Mouse (Mus musculus) midbrain, embryonic 14.5 days (tissue): Measurements from ENCODE around the gene Aox4. TPM values are rescaled to one million over a fixed set of nuclear protein-coding genes. Genes with fewer than 3 reads are reported as not detected.

ENCODE experiments used
- ATAC-seq: fragments of 200-750 bp; cut with Nextera tagmentation; 2 replicates; pipeline ENCODE4 v1.8.0; 2017; ENCODE audit warnings: moderate number of reproducible peaks, moderate library complexity; ENCODE audit not compliant: low FRiP score, low TSS enrichment
- DNase-seq: peaks from one replicate; pipeline ENCODE4 v3.0.0-alpha.2; 2015
- H3K27ac ChIP-seq: fragments of 300-500 bp; sonication (generic); replicated peaks from 2 replicates; pipeline ENCODE4 v1.5.1; 2014; ENCODE audit warnings: mild to moderate bottlenecking, low read depth, low read length, moderate library complexity
- H3K27me3 ChIP-seq: fragments of 300-500 bp; sonication (generic); 2 replicates; pipeline ENCODE4 v1.6.1; 2014; ENCODE audit warnings: low read length, control low read depth, mixed read lengths; ENCODE audit not compliant: control insufficient read depth, insufficient read depth
- H3K36me3 ChIP-seq: fragments of 300-500 bp; sonication (generic); 2 replicates; pipeline ENCODE4 v1.6.1; 2014; ENCODE audit warnings: low read length, control low read depth; ENCODE audit not compliant: control insufficient read depth, insufficient read depth
- H3K4me1 ChIP-seq: fragments of 300-500 bp; sonication (generic); 2 replicates; pipeline ENCODE4 v1.6.1; 2014; ENCODE audit warnings: mild to moderate bottlenecking, antibody characterized with exemption, low read length, control low read depth; ENCODE audit not compliant: control insufficient read depth, insufficient read depth
- H3K4me2 ChIP-seq: fragments of 300-500 bp; sonication (generic); 2 replicates; pipeline ENCODE4 v1.6.1; 2014; ENCODE audit warnings: mild to moderate bottlenecking, low read length, moderate library complexity
- H3K4me3 ChIP-seq: fragments of 300-500 bp; sonication (generic); replicated peaks from 2 replicates; pipeline ENCODE4 v1.5.1; 2014; ENCODE audit warnings: low read depth, low read length
- H3K9ac ChIP-seq: fragments of 300-500 bp; sonication (generic); replicated peaks from 2 replicates; pipeline ENCODE4 v1.6.1; 2014; ENCODE audit warnings: mild to moderate bottlenecking, low read length, moderate library complexity
- H3K9me3 ChIP-seq: fragments of 300-500 bp; sonication (generic); 2 replicates; pipeline ENCODE4 v1.6.1; 2016; ENCODE audit warnings: low read length, control low read depth, mixed read lengths; ENCODE audit not compliant: control insufficient read depth
- WGBS: fragments of 180-500 bp; shearing (Covaris S2); extraction: QIAGEN DNeasy Blood & Tissue Kit; methylation state at CpG from one replicate; pipeline ENCODE4 v1.1.7; 2014; 5-methylcytosine and 5-hydroxymethylcytosine counted together
- polyA plus RNA-seq: library from polyadenylated mRNA; unstranded; fragments of >200 nt; fragmentation: Nextera tagmentation; extraction: Ambion mirVana; gene quantifications from 2 replicates; pipeline ENCODE4 v1.2.1, GENCODE M21; 2014

The Aox4 gene
- polyA plus RNA-seq, 1 experiment from 2014 or later = 0.08 TPM

DNA sequence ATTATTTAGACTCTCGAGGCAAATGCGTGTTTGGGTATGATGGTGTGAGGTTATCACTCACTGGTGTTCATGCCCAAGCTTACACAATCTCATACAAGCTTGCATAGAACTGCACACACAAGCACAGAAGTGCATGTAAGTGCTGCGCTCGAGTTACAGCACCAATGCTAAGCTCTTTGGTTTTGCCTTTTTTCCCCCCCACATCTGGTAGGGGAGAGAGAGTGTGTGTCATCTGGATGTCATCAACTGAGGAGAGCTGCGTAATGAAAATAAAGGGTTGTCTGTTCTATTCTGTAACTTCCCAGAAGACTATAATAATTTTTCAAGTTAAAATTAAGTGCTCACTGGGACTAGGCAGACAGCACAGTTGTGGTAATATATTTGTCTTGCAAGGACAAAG is 3.6 kb downstream of the Aox4 start:
- Histone ChIP-seq H3K36me3 (no peaks in the 10 kb centered on the region), H3K27me3 (no peaks in the 10 kb centered on the region), H3K9me3 (no peaks in the 10 kb centered on the region), H3K4me3 (no peak overlapping the region), H3K4me1 (no peaks in the 10 kb centered on the region), H3K9ac (no peak overlapping the region), H3K27ac (no peak overlapping the region), H3K4me2 (no peak overlapping the region)
- 93% methylated on average over 5 of the region's 5 CpGs for WGBS
- ATAC-seq (no peak), DNase-seq (no peak)

DNA sequence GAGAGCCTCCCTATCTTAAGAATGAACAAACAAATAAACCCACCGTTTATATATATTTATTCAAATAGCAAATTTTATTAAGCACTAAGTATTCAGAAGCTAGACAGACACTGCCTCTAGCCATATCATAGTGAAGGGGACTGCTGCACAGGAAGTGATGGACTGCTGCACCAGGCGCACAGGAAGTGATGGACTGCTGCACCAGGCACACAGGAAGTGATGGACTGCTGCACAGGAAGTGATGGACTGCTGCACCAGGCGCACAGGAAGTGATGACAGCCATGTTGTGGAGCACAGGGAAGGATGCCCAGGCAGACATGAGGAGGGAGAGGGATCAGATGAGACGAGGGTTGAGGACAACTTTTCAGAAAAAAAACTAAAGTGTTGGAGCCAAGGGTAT is 5.2 kb downstream of the Aox4 start:
- H3K4me3 ChIP-seq = no peak overlapping the region
- H3K4me2 ChIP-seq = no peak overlapping the region
- H3K27ac ChIP-seq = no peak overlapping the region
- no peaks in the 10 kb centered on the region for H3K27me3 ChIP-seq
- DNase-seq = no peak
- no peaks in the 10 kb centered on the region for H3K36me3 ChIP-seq
- no peak overlapping the region for H3K9ac ChIP-seq
- WGBS = 95% methylated on average over 4 of the region's 4 CpGs
- no peaks in the 10 kb centered on the region for H3K4me1 ChIP-seq
- no peaks in the 10 kb centered on the region for H3K9me3 ChIP-seq
- no peak for ATAC-seq

DNA sequence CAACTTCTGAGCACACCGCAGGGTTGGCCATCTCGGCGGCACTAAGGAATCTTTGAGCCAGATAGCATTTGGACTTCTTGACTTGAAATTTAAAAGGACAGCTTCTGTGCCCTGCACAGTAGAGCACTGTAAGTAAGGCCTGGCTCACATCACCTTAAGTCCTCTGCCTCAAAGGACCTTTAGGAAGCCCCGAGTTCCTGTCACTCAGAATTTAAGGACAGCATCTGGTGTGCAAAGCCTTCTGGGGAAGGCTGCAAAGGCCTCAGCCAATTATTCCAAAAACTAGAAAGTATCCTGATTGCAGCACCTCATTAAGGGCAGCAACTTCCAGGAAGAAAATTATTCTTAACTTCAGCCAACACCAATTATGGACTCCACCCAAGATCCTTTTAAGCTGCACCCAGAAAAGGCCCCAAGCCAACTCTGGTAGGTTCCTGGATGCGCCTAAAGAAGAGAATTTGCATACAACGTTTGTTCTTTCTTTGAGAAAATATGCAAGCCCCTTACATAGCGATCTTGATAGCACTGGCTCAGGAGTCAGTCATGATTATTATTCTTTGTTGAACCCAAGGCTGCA is 5.8 kb downstream of the Aox4 start:
- DNase-seq = no peak
- H3K27me3 ChIP-seq = no peaks in the 10 kb centered on the region
- no peaks in the 10 kb centered on the region for H3K36me3 ChIP-seq
- 90% methylated on average over 7 of the region's 7 CpGs for WGBS
- H3K4me2 ChIP-seq = no peak overlapping the region
- H3K9ac ChIP-seq = no peak overlapping the region
- no peak overlapping the region for H3K27ac ChIP-seq
- H3K4me1 ChIP-seq = no peaks in the 10 kb centered on the region
- no peak overlapping the region for H3K4me3 ChIP-seq
- no peak for ATAC-seq
- H3K9me3 ChIP-seq = no peaks in the 10 kb centered on the region

DNA sequence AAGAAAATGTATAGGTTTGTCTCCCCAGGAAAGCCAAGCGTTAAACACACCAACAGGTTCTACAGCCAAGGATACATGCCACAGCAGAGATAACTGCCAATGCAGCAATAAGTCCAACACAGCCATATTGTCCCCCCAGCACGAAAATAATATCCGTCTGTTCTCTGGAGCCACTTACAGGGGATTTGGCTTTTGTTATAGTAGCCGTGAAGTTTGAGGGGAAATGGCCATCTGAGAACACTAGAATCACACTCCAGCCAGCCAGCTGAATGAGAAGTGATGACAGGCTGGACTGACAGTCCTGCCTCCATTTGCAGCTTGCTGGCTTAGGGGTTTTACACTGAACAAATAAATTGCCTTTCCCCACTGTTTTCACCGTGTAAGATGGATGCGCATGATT is 10.9 kb downstream of the Aox4 start:
- Histone ChIP-seq H3K27ac (no peak overlapping the region), H3K9me3 (no peaks in the 10 kb centered on the region), H3K27me3 (no peaks in the 10 kb centered on the region), H3K4me2 (no peak overlapping the region), H3K4me3 (no peak overlapping the region), H3K36me3 (no peaks in the 10 kb centered on the region), H3K9ac (no peak overlapping the region), H3K4me1 (no peaks in the 10 kb centered on the region)
- ATAC-seq (no peak), DNase-seq (no peak)
- 69% methylated on average over 6 of the region's 6 CpGs for WGBS

DNA sequence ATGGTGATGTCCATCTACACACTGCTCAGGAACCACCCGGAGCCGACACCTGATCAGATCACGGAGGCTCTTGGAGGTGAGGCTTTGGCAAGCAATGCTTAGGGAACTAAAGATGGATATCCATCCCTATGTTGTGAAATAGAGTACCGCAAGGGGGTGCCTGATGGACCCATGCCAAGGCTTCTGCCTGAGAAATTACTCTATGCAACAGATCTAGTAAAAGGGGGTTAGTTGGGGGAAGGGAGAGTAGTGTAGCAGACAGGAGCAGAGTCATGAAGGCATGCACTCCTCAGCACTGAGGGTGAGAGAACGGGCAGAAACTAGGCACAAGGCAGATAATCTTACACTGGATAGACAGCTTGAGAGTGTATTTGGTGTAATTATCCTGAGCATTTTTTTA is 11.7 kb downstream of the Aox4 start:
- H3K36me3 ChIP-seq = no peaks in the 10 kb centered on the region
- ATAC-seq (no peak), DNase-seq (no peak)
- no peaks in the 10 kb centered on the region for H3K27me3 ChIP-seq
- H3K9ac ChIP-seq = no peak overlapping the region
- no peak overlapping the region for H3K4me2 ChIP-seq
- no peak overlapping the region for H3K27ac ChIP-seq
- no peak overlapping the region for H3K4me3 ChIP-seq
- H3K9me3 ChIP-seq = no peaks in the 10 kb centered on the region
- H3K4me1 ChIP-seq = no peaks in the 10 kb centered on the region
- WGBS = 90% methylated on average over 5 of the region's 5 CpGs

DNA sequence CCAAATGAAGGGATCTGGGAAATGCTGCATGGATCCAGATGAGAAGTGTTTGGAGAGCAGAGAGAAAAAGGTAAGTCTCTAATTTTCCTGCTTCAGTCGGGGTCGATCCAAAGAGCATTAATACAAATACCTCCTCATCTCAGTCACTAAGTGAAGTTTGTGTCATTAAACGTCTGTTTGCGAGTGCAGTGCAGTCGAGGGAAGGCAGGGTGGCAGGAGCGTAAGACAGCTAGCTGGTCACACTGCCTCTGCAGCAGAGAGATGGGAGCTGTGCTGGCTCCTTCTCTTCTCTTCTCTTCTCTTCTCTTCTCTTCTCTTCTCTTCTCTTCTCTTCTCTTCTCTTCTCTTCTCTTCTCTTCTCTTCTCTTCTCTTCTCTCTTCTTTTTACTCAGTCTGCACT is 17.9 kb downstream of the Aox4 start:
- Histone ChIP-seq H3K27ac (no peak overlapping the region), H3K9ac (no peak overlapping the region), H3K4me1 (no peaks in the 10 kb centered on the region), H3K27me3 (no peaks in the 10 kb centered on the region), H3K9me3 (no peaks in the 10 kb centered on the region), H3K4me2 (no peak overlapping the region), H3K4me3 (no peak overlapping the region), H3K36me3 (no peaks in the 10 kb centered on the region)
- DNase-seq (no peak), ATAC-seq (no peak)
- 78% methylated on average over 6 of the region's 6 CpGs for WGBS

DNA sequence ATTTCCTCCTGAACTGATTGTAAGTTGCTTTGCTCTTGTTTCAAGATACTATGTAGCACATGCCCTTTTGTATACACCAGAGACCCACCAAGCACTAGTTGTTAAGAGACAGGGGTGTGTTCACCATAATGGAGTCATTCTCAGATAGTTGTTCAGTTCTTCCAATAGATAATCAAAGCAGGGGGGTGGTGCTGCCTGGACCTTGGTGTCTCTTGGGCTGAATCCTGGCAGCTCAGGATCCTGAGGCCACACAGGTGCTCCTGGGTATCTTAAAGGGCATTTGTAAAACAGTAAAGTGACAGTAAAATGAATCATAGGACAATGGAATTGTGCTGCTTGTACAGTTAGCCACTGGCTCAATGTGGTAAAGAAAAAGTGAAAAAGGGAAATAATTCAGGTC is 18.7 kb downstream of the Aox4 start:
- H3K4me2 ChIP-seq = no peak overlapping the region
- no peak overlapping the region for H3K27ac ChIP-seq

DNA sequence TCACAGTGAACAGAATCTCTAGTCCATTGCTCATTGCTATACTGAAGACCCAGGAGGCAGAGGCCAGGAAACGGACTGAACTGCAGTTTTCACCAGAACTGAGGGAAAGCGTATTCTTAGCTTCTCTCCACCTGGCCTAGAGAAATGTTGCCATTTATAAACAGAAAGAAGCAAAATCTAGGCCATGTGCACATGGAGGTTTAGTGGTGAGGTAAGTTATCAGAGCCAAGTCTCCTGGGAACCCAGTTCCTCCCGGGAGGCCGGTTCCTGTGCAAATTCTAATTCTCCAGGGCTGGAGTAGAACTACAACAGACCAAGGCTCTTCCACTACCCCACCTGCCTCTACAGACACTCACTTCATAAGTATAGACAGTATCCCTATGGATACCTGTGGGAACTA is 19.6 kb downstream of the Aox4 start:
- no peak overlapping the region for H3K4me2 ChIP-seq
- no peaks in the 10 kb centered on the region for H3K36me3 ChIP-seq
- DNase-seq (no peak), ATAC-seq (no peak)
- H3K9me3 ChIP-seq = no peaks in the 10 kb centered on the region
- WGBS = 90% methylated on average over 4 of the region's 4 CpGs
- H3K27ac ChIP-seq = no peak overlapping the region
- no peaks in the 10 kb centered on the region for H3K4me1 ChIP-seq
- no peak overlapping the region for H3K9ac ChIP-seq
- H3K27me3 ChIP-seq = no peaks in the 10 kb centered on the region
- no peak overlapping the region for H3K4me3 ChIP-seq

More for the DNA sequence above, 18.7 kb downstream of the Aox4 start:
- Histone ChIP-seq H3K27me3 (no peaks in the 10 kb centered on the region), H3K9ac (no peak overlapping the region), H3K4me3 (no peak overlapping the region), H3K9me3 (no peaks in the 10 kb centered on the region), H3K36me3 (no peaks in the 10 kb centered on the region), H3K4me1 (no peaks in the 10 kb centered on the region)
- ATAC-seq (no peak), DNase-seq (no peak)

DNA sequence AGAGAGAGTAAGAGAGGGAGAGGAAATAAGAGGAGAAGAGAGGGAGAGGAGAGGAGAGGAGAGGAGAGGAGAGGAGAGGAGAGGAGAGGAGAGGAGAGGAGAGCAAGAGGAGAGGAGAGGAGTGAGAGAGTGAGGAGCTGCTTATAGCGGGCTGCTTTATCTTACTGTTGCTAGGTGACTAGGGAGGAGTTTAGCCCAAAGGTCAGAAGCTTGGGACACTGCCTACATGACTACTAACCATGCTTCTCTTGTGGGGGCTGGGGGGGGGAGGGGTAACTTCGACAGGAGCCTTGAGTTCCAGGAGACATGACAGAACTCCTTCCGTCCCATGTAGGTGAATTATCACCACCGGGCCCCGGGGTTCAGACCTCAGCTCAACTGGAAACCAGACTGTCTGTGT is 20.3 kb downstream of the Aox4 start:
- H3K4me3 ChIP-seq = no peak overlapping the region
- no peaks in the 10 kb centered on the region for H3K36me3 ChIP-seq
- no peak overlapping the region for H3K27ac ChIP-seq
- ATAC-seq = no peak
- H3K9me3 ChIP-seq = no peaks in the 10 kb centered on the region
- H3K4me2 ChIP-seq = no peak overlapping the region
- DNase-seq = no peak
- no peaks in the 10 kb centered on the region for H3K4me1 ChIP-seq
- no peaks in the 10 kb centered on the region for H3K27me3 ChIP-seq
- WGBS = 55% methylated on average over 5 of the region's 5 CpGs
- H3K9ac ChIP-seq = no peak overlapping the region
